Mouse (Mus musculus) liver, adult 2 months (tissue): ENCODE measurements around the gene Lrp5. TPM values are rescaled to one million over a fixed set of nuclear protein-coding genes. Genes with fewer than 3 reads are reported as not detected.

Experiments
- DNase-seq: peaks from one replicate; pipeline ENCODE4 v3.0.0-alpha.2; 2011; ENCODE audit warnings: low read depth, low spot score; ENCODE audit errors: extremely low read depth
- H3K27ac ChIP-seq: fragments of 200-500 bp; replicated peaks from 2 replicates; pipeline ENCODE4 v1.5.1; 2012; ENCODE audit warnings: low read depth, mild to moderate bottlenecking, control low read depth, inconsistent platforms, low read length; ENCODE audit not compliant: insufficient read depth
- H3K27me3 ChIP-seq: fragments of 200-500 bp; 2 replicates; pipeline ENCODE4 v1.6.1; 2012; ENCODE audit warnings: mild to moderate bottlenecking, moderate library complexity, low read length, inconsistent platforms; ENCODE audit not compliant: control insufficient read depth, insufficient read depth
- H3K36me3 ChIP-seq: fragments of 200-500 bp; 2 replicates; pipeline ENCODE4 v1.6.1; 2012; ENCODE audit warnings: low read length, inconsistent platforms; ENCODE audit not compliant: control insufficient read depth, insufficient read depth
- H3K4me1 ChIP-seq: fragments of 200-500 bp; 2 replicates; pipeline ENCODE4 v1.6.1; 2011; ENCODE audit warnings: low read length; ENCODE audit not compliant: control insufficient read depth, insufficient read depth
- H3K4me3 ChIP-seq: fragments of 200-500 bp; 2 replicates; pipeline ENCODE4 v1.5.1; 2011; ENCODE audit warnings: low read depth, mild to moderate bottlenecking, control low read depth, low read length, moderate library complexity; ENCODE audit not compliant: insufficient read depth
- H3K79me2 ChIP-seq: fragments of 200-500 bp; 2 replicates; pipeline ENCODE4 v1.6.1; 2012; ENCODE audit warnings: inconsistent platforms, mild to moderate bottlenecking, low read length, moderate library complexity; ENCODE audit not compliant: control insufficient read depth, insufficient read depth
- H3K9ac ChIP-seq: fragments of 200-500 bp; 2 replicates; pipeline ENCODE4 v1.6.1; 2012; ENCODE audit warnings: low read depth, mild to moderate bottlenecking, control low read depth, inconsistent platforms, low read length
- CTCF ChIP-seq: fragments of 200-500 bp; IDR thresholded peaks from 2 replicates; pipeline ENCODE4 v1.5.1; 2011; ENCODE audit warnings: low read depth, low read length, control low read depth
- POLR2A ChIP-seq: fragments of 200-500 bp; IDR thresholded peaks from 2 replicates; pipeline ENCODE4 v1.6.1; 2011; ENCODE audit warnings: low read length, control low read depth; ENCODE audit not compliant: insufficient read depth; ENCODE audit errors: extremely low read depth
- WGBS: fragments of 180-500 bp; shearing (Covaris S2); methylation state at CpG from one replicate; pipeline ENCODE4 v1.1.7; 2018; 5-methylcytosine and 5-hydroxymethylcytosine counted together
- polyA plus RNA-seq: library from polyadenylated mRNA; depleted of rRNA; stranded (reverse); fragments of >200 nt; gene quantifications from 2 replicates; pipeline ENCODE4 v1.2.3, GENCODE M21; 2012; rRNA removed
- total RNA-seq: library from RNA; depleted of rRNA; stranded (reverse); fragments of >200 nt; gene quantifications from 2 replicates; pipeline ENCODE4 v1.2.3, GENCODE M21; 2014; rRNA removed

The Lrp5 gene
- total and polyA plus RNA-seq, 2 experiments = 14.1 to 32.6 TPM

DNA sequence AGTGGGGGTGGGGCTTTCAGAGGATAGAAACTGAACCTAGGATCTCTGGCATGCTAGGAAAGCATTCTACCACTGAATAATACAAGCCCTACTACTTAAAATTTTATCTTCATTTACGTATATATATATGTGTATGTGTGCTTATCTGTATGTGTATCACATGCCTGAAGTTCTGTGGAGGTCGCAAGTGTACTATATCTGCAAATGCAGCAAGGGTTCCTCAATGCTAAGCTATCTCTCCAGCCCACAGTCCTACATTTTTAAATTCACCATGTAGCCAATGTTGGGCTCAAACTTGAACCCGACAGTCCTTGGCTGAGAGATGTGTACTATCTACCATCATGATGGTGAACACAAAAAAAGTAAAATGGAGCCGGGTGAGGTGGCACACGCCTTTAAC is 145.4 kb downstream of the Lrp5 start:
- H3K36me3 ChIP-seq = peaks cover 14% of the 10 kb centered on the region
- no peak overlapping the region for H3K27ac ChIP-seq
- H3K4me3 ChIP-seq = no peak overlapping the region
- WGBS = 95% methylated on average over 5 of the region's 5 CpGs
- H3K9ac ChIP-seq = no peak overlapping the region
- no peak for TF ChIP-seq CTCF
- no peak for TF ChIP-seq POLR2A
- H3K27me3 ChIP-seq = no peaks in the 10 kb centered on the region
- H3K4me1 ChIP-seq = peaks cover 21% of the 10 kb centered on the region
- H3K79me2 ChIP-seq = peaks cover 44% of the 10 kb centered on the region
- DNase-seq = no peak

DNA sequence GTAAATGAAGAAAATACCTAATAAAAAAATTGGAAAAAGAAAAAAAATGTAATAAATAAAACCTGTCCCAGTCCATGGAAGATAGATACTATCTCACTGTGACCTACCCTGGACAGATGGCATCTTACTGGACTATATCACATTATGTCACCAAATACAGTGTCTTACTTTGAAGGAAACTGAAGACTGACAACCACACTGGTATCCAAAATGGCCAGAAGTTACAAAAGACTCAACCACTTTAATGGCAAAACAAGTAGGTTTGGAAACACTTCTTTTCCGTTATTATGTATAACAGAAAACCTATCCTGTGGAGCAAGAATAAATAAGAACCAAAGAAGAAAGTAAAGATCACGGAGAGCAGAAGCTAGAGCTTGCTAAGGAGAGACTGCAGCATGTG is 146.1 kb downstream of the Lrp5 start:
- no peak overlapping the region for H3K9ac ChIP-seq

DNA sequence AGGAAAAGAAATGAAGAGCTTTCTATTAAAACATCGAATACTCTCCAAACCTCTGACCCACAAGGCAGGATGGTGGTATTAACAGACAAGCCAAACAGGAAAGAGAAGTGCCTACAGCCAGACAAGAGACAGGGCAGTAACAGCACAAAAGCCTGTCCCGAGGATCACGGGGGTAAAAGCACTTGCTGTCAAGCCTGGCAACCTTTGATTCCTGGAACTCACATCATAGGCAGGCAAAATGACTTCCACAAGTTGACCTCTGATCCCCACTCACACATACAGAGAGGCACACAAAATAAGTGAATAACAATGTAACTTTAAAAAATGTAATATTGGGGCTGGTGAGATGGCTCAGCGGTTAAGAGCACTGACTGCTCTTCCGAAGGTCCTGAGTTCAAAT is 146.9 kb downstream of the Lrp5 start:
- Histone ChIP-seq H3K79me2 (peaks cover 42% of the 10 kb centered on the region), H3K27me3 (no peaks in the 10 kb centered on the region), H3K4me1 (peaks cover 18% of the 10 kb centered on the region), H3K36me3 (peaks cover 14% of the 10 kb centered on the region), H3K4me3 (no peak overlapping the region), H3K9ac (no peak overlapping the region), H3K27ac (no peak overlapping the region)
- 36% methylated on average over 5 of the region's 5 CpGs for WGBS
- TF ChIP-seq POLR2A = no peak
- peak; percentile 95 for DNase-seq

More for the DNA sequence above, 146.1 kb downstream of the Lrp5 start:
- no peaks in the 10 kb centered on the region for H3K27me3 ChIP-seq
- WGBS = 82% methylated on average over 2 of the region's 2 CpGs
- DNase-seq = no peak
- peaks cover 43% of the 10 kb centered on the region for H3K79me2 ChIP-seq
- H3K36me3 ChIP-seq = peaks cover 14% of the 10 kb centered on the region
- H3K4me3 ChIP-seq = no peak overlapping the region
- H3K27ac ChIP-seq = no peak overlapping the region; the same call in 1 of the 2 replicates
- no peak for TF ChIP-seq CTCF
- H3K4me1 ChIP-seq = peaks cover 18% of the 10 kb centered on the region

DNA sequence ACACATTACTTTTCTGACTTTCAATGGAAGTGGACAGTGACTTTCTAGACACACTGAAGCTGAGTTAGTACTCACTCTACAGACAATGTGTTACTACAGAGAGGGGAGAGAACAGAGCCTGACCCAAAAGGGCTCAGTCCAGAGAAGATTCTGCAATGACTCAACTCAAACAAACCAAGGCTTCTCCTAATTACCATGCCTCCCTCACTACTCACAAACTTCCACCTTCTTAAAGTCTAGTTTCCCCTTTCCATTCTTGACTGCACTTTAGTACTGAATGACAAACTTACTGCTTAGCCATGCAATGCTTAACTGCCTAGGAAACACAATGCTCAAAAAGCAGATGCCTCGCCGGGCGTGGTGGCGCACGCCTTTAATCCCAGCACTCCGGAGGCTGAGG is 148.7 kb downstream of the Lrp5 start:
- H3K36me3 ChIP-seq = peaks cover 8% of the 10 kb centered on the region
- 83% methylated on average over 6 of the region's 6 CpGs for WGBS
- peaks cover 45% of the 10 kb centered on the region; the same call in 1 of the 2 replicates for H3K79me2 ChIP-seq
- H3K4me3 ChIP-seq = no peak overlapping the region
- no peaks in the 10 kb centered on the region for H3K27me3 ChIP-seq
- H3K9ac ChIP-seq = no peak overlapping the region
- TF ChIP-seq POLR2A (no peak), CTCF (no peak)
- DNase-seq = no peak
- H3K4me1 ChIP-seq = peaks cover 22% of the 10 kb centered on the region
- H3K27ac ChIP-seq = no peak overlapping the region

DNA sequence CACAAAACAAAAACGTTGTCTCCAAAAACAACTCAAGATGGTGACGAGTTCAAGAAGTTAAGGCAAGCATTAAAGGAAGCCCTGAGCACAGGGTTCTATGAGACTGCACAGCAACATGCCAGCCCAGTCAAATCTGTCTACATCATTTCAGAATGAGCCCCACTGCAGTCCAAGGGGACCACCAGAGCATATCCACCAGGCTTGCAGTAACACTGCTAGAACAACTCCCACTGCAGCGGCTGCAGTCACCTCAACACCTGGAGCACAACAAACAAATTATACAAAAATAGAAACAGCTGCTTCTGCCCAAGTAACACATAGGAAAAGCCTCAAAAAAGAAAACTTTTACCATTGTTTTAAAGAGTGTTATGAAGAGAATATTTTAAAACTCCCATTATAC is 151.4 kb downstream of the Lrp5 start:
- Histone ChIP-seq H3K36me3 (no peaks in the 10 kb centered on the region), H3K27me3 (no peaks in the 10 kb centered on the region), H3K4me1 (peaks cover 16% of the 10 kb centered on the region), H3K4me3 (no peak overlapping the region), H3K9ac (no peak overlapping the region), H3K79me2 (peaks cover 53% of the 10 kb centered on the region; the same call in 1 of the 2 replicates), H3K27ac (no peak overlapping the region)
- no peak for DNase-seq
- 85% methylated on average over 3 of the region's 3 CpGs for WGBS
- no peak for TF ChIP-seq CTCF

Other genes with a start within 250 kb of the Lrp5 start
- 57.5 and 63.7 TPM in 2 replicates for gene Ppp6r3, start 110.8 kb downstream of the Lrp5 start, total RNA-seq
- gene Ppp6r3, start 110.8 kb downstream of the Lrp5 start, polyA plus RNA-seq = 24.7 and 27.7 TPM in 2 replicates
- gene 1810055G02Rik, start 21.7 kb upstream of the Lrp5 start, total RNA-seq = 10.6 and 20.1 TPM in 2 replicates
- gene 1810055G02Rik, start 21.7 kb upstream of the Lrp5 start, polyA plus RNA-seq = 18.4 and 26.9 TPM in 2 replicates
- gene Kmt5b, start 80.9 kb upstream of the Lrp5 start, total RNA-seq = 25.4 and 30.4 TPM in 2 replicates
- gene Kmt5b, start 80.9 kb upstream of the Lrp5 start, polyA plus RNA-seq = 5.6 and 6.7 TPM in 2 replicates
- 11.9 and 26.0 TPM in 2 replicates for gene Chka, start 165.2 kb upstream of the Lrp5 start, total RNA-seq
- 56.7 and 62.0 TPM in 2 replicates for gene Chka, start 165.2 kb upstream of the Lrp5 start, polyA plus RNA-seq
- gene Tcirg1, start 220.6 kb upstream of the Lrp5 start, total RNA-seq = 34.3 and 35.6 TPM in 2 replicates
- 76.3 and 123 TPM in 2 replicates for gene Tcirg1, start 220.6 kb upstream of the Lrp5 start, polyA plus RNA-seq
- gene Ndufs8, start 226.2 kb upstream of the Lrp5 start, total RNA-seq = 197 and 213 TPM in 2 replicates
- 266 and 295 TPM in 2 replicates for gene Ndufs8, start 226.2 kb upstream of the Lrp5 start, polyA plus RNA-seq
- 2.9 and 3.3 TPM in 2 replicates for gene Aldh3b1, start 243.2 kb upstream of the Lrp5 start, total RNA-seq
- 1.9 and 4.0 TPM in 2 replicates for gene Aldh3b1, start 243.2 kb upstream of the Lrp5 start, polyA plus RNA-seq
- gene Unc93b1, start 248.6 kb upstream of the Lrp5 start, total RNA-seq = 41.1 and 41.5 TPM in 2 replicates
- gene Unc93b1, start 248.6 kb upstream of the Lrp5 start, polyA plus RNA-seq = 68.9 and 102 TPM in 2 replicates